Mouse (Mus musculus) stomach, postnatal 0 days (tissue): ENCODE data around the gene Grid1. TPM values are rescaled to one million over a fixed set of nuclear protein-coding genes. Genes with fewer than 3 reads are reported as not detected.

Experiments
- ATAC-seq: fragments of 200-750 bp; cut with Nextera tagmentation; 2 replicates; pipeline ENCODE4 v1.8.0; 2017; ENCODE audit not compliant: low FRiP score, low TSS enrichment
- DNase-seq: peaks from one replicate; pipeline ENCODE4 v3.0.0-alpha.2; 2016; ENCODE audit warnings: low spot score
- H3K27ac ChIP-seq: fragments of 300-500 bp; sonication (generic); replicated peaks from 2 replicates; pipeline ENCODE4 v1.5.1; 2014; ENCODE audit warnings: mild to moderate bottlenecking, control low read depth
- H3K27me3 ChIP-seq: fragments of 300-500 bp; sonication (generic); 2 replicates; pipeline ENCODE4 v1.6.1; 2014; ENCODE audit warnings: low read length; ENCODE audit not compliant: control insufficient read depth, insufficient read depth
- H3K36me3 ChIP-seq: fragments of 300-500 bp; sonication (generic); 2 replicates; pipeline ENCODE4 v1.6.1; 2014; ENCODE audit warnings: low read length, mixed read lengths; ENCODE audit not compliant: control insufficient read depth, insufficient read depth
- H3K4me1 ChIP-seq: fragments of 300-500 bp; sonication (generic); replicated peaks from 2 replicates; pipeline ENCODE4 v1.6.1; 2014; ENCODE audit warnings: antibody characterized with exemption; ENCODE audit not compliant: control insufficient read depth, insufficient read depth
- H3K4me2 ChIP-seq: fragments of 300-500 bp; sonication (generic); replicated peaks from 2 replicates; pipeline ENCODE4 v1.6.1; 2014; ENCODE audit warnings: low read depth, mild to moderate bottlenecking, control low read depth, moderate library complexity
- H3K4me3 ChIP-seq: fragments of 300-500 bp; sonication (generic); 2 replicates; pipeline ENCODE4 v1.5.1; 2014; ENCODE audit warnings: low read depth, low read length, control low read depth
- H3K9ac ChIP-seq: fragments of 300-500 bp; sonication (generic); 2 replicates; pipeline ENCODE4 v1.6.1; 2014; ENCODE audit warnings: mild to moderate bottlenecking, low read length, control low read depth, mixed read lengths
- H3K9me3 ChIP-seq: fragments of 300-500 bp; sonication (generic); 2 replicates; pipeline ENCODE4 v1.6.1; 2016; ENCODE audit warnings: low read length; ENCODE audit not compliant: control insufficient read depth
- CTCF ChIP-seq: IDR thresholded peaks from 2 replicates; pipeline ENCODE4 v1.5.1; 2016; ENCODE audit warnings: antibody characterized with exemption, low read depth, mild to moderate bottlenecking, moderate library complexity
- EP300 ChIP-seq: optimal IDR thresholded peaks from 2 replicates; pipeline ENCODE3; 2016; ENCODE audit warnings: antibody characterized with exemption
- WGBS: fragments of 180-500 bp; shearing (Covaris S2); extraction: QIAGEN DNeasy Blood & Tissue Kit; methylation state at CpG from one replicate; pipeline ENCODE4 v1.1.7; 2014; 5-methylcytosine and 5-hydroxymethylcytosine counted together
- polyA plus RNA-seq: library from polyadenylated mRNA; unstranded; fragments of >200 nt; fragmentation: Nextera tagmentation; extraction: Ambion mirVana; gene quantifications from 2 replicates; pipeline ENCODE4 v1.2.1, GENCODE M21; 2015

The Grid1 gene
- polyA plus RNA-seq, 1 experiment from 2014 or later = 0.34 TPM

DNA sequence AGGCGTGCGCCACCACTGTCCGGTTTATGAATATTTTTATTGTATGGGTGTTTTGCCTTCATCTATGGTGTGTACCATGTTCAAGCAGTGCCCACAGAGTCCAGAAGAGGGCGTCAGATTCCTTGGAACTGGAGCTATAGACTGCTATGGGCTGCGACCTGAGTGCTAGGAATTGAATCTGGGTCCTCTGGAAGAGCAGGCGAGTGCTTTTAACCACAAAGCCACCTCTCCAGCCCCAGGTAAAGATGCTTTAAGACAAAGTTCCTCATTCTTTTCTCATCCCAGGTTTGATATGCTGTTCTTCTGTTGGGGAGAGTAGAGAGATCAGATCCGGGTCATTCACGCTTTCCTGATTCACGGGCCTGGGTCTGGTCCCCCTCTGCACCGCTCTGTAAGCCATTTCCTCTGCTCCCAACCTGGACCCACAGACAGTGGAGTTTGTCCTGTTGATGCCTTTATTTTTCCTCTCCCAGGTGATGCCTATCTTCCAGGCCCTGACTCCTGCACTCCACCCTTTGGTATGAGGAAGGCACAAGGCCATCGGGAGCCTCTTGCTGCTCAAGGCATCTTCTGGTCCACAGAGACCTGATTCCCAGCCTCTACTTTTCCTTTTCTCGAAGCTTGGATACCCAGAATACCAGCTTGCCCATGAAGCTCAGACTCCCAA is 43.1 kb upstream of the Grid1 start:
- 88% methylated on average over 12 of the region's 12 CpGs for WGBS
- ATAC-seq (no peak), DNase-seq (no peak)
- H3K27ac ChIP-seq = no peak overlapping the region
- H3K4me1 ChIP-seq = no peaks in the 10 kb centered on the region
- H3K4me3 ChIP-seq = no peak overlapping the region
- H3K36me3 ChIP-seq = no peaks in the 10 kb centered on the region
- no peaks in the 10 kb centered on the region for H3K27me3 ChIP-seq
- H3K9ac ChIP-seq = no peak overlapping the region
- no peaks in the 10 kb centered on the region for H3K9me3 ChIP-seq
- TF ChIP-seq CTCF (no peak), EP300 (no peak)
- H3K4me2 ChIP-seq = no peak overlapping the region

DNA sequence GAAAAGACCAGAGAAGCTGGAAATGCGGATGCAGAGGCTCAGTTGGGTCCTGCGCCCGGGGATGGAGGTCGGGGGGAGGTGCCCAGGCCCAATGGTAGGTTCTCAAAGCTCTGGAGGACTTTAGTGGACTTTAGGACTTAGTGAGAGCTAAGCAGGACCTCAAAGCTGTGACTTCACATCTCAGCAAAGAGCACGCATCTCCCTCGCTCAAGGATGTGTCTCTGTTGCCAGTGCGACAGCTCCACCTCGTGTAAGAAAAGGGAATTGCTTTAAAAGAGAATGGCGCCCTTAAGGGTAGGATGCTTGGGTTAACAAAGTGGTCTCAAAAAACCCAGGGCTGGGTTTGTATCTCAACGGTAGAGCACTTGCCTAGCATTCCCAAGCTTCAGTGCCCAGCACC is 42.1 kb upstream of the Grid1 start:
- Histone ChIP-seq H3K4me3 (no peak overlapping the region), H3K4me1 (no peaks in the 10 kb centered on the region), H3K9me3 (no peaks in the 10 kb centered on the region), H3K9ac (no peak overlapping the region), H3K4me2 (no peak overlapping the region), H3K27ac (no peak overlapping the region), H3K36me3 (no peaks in the 10 kb centered on the region), H3K27me3 (no peaks in the 10 kb centered on the region)
- WGBS = 20% methylated on average over 10 of the region's 10 CpGs
- TF ChIP-seq EP300 = no peak
- peak; percentile 93 for TF ChIP-seq CTCF
- peak; percentile 64 for DNase-seq
- 0 out of 2 replicates have a peak, but pooled peaks have one; percentile 6 for ATAC-seq

DNA sequence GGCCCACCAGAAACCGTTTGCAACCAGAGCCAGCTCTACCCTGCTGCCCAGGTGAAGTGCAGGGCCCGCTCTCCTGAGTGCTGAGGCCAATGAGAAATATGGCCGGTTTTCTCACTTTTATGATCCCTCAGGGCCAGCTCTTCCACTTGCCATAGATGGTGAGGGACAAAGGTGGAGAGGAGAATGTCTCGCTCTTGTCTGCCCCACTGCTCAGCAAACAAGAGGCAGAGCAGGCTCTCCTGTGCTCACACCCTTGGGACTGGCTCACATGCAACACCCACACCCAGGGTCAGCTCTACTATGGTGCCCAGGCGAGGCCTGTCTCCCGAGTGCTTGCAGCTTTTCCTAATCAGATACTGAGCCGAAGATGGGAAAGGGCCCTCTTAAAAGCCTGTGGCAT is 41.1 kb upstream of the Grid1 start:
- Histone ChIP-seq H3K4me2 (no peak overlapping the region), H3K4me1 (no peaks in the 10 kb centered on the region), H3K9ac (no peak overlapping the region), H3K36me3 (no peaks in the 10 kb centered on the region), H3K27ac (no peak overlapping the region), H3K27me3 (no peaks in the 10 kb centered on the region), H3K9me3 (no peaks in the 10 kb centered on the region), H3K4me3 (no peak overlapping the region)
- ATAC-seq (no peak), DNase-seq (no peak)
- 71% methylated on average over 7 of the region's 7 CpGs for WGBS
- TF ChIP-seq EP300 (no peak), CTCF (no peak)

DNA sequence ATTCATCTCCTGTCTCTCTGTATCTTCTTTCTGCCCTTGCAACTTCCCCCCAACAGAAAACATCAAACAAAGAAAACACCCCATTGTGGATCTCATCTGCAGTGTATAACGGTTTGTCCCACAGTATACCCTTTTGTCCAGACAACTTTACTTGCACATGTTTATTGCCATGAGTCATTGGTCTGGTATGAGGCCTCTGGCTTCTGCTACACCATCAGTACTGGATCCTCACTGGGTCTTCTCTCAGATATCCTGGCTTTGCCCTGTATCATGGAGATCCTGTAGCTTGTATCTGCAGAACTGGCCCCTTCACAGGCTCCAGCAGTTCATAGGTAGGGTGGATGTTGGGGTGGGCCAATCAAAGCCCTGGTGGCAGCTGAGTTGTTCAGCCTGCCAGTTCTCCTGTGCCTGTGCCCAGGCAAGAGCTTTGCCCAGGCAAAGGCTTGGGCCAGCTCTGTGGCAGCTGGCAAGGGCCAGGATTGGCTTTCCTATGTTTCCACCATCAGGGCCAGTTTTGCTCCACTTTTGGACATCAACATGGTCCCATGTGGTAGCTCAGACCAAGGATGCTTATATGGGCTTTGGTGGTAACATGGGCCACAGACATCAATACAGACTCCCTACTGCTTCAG is 26.4 kb upstream of the Grid1 start:
- TF ChIP-seq EP300 (no peak), CTCF (no peak)
- no peak for DNase-seq
- Histone ChIP-seq H3K27me3 (no peaks in the 10 kb centered on the region), H3K4me3 (no peak overlapping the region), H3K4me1 (no peaks in the 10 kb centered on the region), H3K36me3 (no peaks in the 10 kb centered on the region), H3K27ac (no peak overlapping the region), H3K9me3 (no peaks in the 10 kb centered on the region), H3K4me2 (no peak overlapping the region), H3K9ac (no peak overlapping the region)
- ATAC-seq = no peak
- WGBS = 73% methylated on average over 1 of the region's 1 CpGs

DNA sequence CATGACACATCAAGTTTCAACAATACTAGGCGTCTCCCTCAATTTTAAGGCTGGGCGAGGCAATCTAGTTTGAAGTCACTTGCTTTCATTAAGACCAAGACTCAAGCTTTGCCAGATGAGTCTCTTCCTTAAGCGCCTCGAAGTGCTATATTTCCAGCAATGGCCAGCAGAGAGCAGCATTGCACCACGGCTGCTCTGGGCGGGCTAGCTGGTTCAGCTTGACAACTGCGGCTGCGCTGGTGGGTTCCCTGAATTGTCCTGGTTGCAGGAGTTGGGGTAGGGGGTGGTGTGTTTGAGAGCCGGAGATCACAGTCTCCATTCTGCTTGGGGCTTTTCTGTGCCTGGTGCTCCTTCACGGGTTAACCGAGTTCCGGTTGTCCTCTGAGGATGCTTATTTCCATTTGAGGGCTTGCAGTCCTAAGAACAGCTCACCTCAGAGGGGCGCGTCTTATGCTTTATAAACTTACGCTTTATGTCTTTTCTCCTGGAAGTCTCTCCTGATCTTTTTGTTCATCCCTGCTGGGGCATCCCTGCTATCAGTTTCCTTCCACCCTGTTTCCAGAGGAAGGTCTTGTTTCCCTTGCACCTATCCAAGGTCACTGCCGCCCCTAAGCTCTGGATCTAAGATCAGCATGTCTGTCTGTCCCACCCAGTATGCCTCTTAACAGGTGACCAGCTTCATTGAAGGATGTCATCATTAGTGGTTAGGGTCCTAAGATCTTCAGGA is 9.0 kb upstream of the Grid1 start:
- H3K9me3 ChIP-seq = no peaks in the 10 kb centered on the region
- no peak overlapping the region for H3K4me3 ChIP-seq
- ATAC-seq (peak; percentile 47; the same call in 1 of the 2 replicates), DNase-seq (peak; percentile 78)
- H3K27ac ChIP-seq = no peak overlapping the region
- no peak overlapping the region for H3K9ac ChIP-seq
- peak; percentile 98 for TF ChIP-seq CTCF
- TF ChIP-seq EP300 = no peak
- H3K4me1 ChIP-seq = no peaks in the 10 kb centered on the region
- H3K4me2 ChIP-seq = no peak overlapping the region
- no peaks in the 10 kb centered on the region for H3K27me3 ChIP-seq
- H3K36me3 ChIP-seq = no peaks in the 10 kb centered on the region
- WGBS = 16% methylated on average over 16 of the region's 16 CpGs

DNA sequence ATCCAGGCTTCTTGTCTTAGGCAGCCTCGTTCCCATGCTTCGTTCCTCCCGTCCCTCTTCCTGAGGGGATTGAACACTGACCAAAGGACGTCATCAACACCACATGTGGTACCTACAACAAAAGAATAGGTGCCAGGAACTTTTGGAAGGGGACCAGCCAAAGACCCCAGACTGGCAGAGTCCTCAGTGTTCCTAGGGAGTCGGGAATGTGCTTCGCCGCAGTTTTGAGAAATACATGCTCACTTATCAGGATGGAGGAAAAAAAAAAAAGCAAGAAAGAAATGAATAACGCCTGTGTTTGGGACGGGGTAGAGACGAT is 8.5 kb upstream of the Grid1 start:
- TF ChIP-seq EP300 (no peak), CTCF (no peak)
- no peak overlapping the region for H3K4me2 ChIP-seq
- H3K27ac ChIP-seq = no peak overlapping the region
- no peak overlapping the region for H3K4me3 ChIP-seq
- no peaks in the 10 kb centered on the region for H3K27me3 ChIP-seq
- no peaks in the 10 kb centered on the region for H3K4me1 ChIP-seq
- DNase-seq (no peak), ATAC-seq (no peak)
- H3K36me3 ChIP-seq = no peaks in the 10 kb centered on the region
- H3K9ac ChIP-seq = no peak overlapping the region
- H3K9me3 ChIP-seq = no peaks in the 10 kb centered on the region
- WGBS = 73% methylated on average over 10 of the region's 10 CpGs
